Mouse (Mus musculus): ENCODE measurements around the gene Serpina3b.
"Not testable (repeated sequence)": the region's sequence is repeated elsewhere in the genome, so short reads cannot be mapped to it uniquely, and the experiment has no call there.

The Serpina3b gene

GRCm38 (mm10) chr12:104127696-104128095, at the start of gene Serpina3b:
Gene Serpina3b, plus strand, starts transcription at chr12:104127996.
- TF ChIP-seq GATA4 (IDR thresholded peaks at IDR 0.05; ENCODE audit: insufficient replicate concordance, low read length): no peak

GRCm38 (mm10) chr12:104090119-104090518, 37.7 kb upstream of the Serpina3b start:
- TF ChIP-seq GATA4 (IDR thresholded peaks at IDR 0.05; ENCODE audit: insufficient replicate concordance, low read length): no peak

DNA sequence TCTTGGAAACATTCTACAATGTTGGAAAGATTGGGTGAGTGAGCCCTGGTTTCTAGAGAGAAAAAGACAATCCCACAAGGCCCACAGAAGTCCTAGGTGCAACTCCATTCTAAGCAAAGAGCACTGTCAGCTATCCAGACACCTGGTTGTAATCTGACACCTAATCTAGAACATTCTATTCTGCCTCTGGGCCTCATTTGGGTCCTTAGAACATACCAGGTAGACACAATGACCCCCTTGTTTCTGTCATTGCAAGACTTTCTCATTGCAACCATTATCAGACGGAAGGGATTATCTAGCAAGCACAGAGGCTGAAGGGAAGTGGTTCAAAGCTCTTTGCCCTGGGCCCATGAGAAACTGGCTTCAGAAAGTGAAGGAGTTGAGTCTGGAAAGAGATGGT, 36.5 kb upstream of the Serpina3b start:
- TF ChIP-seq GATA4 (IDR thresholded peaks at IDR 0.05; ENCODE audit: insufficient replicate concordance, low read length): no peak

DNA sequence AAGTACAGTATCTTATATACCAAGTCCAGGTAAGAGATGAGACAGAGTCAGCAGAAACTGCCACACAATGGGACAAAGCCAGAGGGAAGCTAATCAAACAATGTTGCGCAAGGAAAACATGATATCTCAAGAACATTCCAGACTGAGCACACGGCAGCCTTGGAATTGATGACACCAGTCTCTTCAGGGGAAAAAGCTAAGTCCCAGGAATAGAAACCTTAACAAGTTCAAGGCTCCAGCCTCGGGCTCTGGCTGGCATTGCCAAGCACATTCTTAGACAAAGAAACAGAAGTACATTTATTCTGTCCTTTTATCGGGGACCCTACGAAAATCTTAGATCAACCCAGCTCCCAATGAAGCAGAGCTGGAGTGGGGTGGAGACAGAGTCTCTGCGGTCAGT, 27.0 kb upstream of the Serpina3b start, which contains the start of gene Serpina5:
Gene Serpina5 (plus strand): TSS at position 346 of the 400 bp plus-strand sequence.
- TF ChIP-seq GATA4 (IDR thresholded peaks at IDR 0.05; ENCODE audit: insufficient replicate concordance, low read length): no peak

DNA sequence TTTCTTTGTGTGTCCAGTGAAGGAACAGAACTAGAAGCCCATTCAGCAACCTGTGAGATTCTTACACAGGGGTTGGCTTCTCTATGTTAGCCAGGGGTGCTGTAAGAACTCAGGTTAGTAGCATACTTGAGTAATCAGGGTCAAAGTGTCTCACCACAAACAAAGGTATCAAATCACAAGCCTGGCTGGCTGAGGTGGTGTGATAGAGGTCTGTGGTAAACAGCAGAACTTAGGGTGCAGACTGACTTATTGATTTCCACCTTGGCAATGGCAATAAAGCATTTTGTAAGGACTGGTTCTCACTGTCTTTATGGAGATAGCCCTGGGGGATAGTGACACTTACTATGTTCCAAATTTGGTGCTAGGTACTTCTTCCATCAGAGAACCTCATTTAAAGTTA, 21.9 kb upstream of the Serpina3b start:
- TF ChIP-seq GATA4 (IDR thresholded peaks at IDR 0.05; ENCODE audit: insufficient replicate concordance, low read length): no peak; the same call in 1 of the 2 replicates

DNA sequence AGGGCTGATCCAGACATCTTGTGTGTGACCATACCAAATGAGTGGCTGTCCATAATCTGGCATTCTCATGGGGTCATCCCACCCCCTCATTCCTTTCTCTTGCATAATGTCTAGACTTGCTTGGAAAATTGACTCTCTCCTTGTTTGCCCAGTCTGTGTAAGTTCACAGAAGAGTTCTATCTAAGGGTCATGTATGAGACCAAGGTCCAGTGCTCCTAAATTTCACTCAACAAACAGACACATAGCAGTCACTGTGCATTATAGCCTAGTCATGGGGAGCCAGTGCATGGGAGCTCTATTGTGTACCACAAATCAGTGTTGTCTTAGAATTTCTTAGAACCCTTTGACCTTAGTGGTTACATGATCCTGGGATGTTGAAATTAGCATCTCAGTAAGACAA, 20.9 kb upstream of the Serpina3b start:
- TF ChIP-seq GATA4 (IDR thresholded peaks at IDR 0.05; ENCODE audit: insufficient replicate concordance, low read length): no peak

- TF ChIP-seq GATA4 (IDR thresholded peaks at IDR 0.05; ENCODE audit: insufficient replicate concordance, low read length): no peak
Measured at GRCm38 (mm10) chr12:104108507-104108906, 19.3 kb upstream of the Serpina3b start.

DNA sequence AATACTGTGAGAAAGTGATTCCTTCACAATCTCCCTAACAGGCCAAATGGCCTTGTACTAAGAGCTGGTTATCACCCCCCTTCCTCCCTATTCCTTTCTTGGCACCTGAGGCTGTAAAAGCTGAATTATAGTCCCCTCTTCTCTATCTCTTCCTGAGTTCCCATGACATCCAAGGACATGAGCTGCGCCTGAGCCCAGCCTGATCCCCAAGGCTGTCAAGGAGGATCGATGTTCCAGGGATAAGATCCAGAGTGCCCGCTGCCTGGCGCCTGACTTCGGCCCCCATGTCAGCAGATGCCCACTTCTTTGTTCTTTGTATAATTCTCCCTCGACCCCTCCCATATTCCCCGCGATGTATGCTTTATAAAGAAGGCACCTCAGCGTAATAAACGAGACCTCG, 15.5 kb upstream of the Serpina3b start, which contains the start of gene Serpina3a:
Gene Serpina3a (plus strand): TSS at position 392 of the 400 bp plus-strand sequence.
- TF ChIP-seq GATA4 (IDR thresholded peaks at IDR 0.05; ENCODE audit: insufficient replicate concordance, low read length): not testable (repeated sequence)

DNA sequence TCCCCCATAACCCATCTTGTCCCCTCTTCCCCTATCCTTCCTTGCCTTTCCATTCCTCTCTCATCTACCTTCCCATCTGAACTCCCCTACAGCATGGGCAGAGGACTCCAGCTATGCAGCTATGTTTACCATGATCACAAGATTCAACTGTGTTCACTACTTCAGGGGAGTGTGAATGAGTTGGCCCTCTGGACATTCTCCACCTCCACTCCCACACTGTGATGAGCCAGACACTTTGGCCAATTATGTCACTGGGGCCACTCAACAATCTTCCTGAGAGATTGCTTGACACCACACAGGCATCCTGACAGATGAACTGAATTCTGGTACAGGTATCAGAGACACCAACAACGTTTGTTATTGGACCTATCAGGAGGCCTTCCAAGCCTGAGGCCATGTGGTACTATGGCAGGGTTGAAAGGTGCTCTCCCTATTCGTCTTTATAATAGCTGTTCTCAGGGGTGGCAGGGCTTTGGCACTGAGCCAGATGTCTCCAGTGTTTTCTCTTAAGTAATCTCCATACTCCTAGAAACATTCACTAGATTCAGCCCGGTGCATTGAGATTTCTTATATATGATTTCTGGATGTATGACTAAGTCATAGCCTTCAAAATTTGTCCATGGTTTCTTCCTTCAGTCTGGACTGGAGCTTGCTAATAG, 12.7 kb upstream of the Serpina3b start:
- no peak for TF ChIP-seq GATA4 (IDR thresholded peaks at IDR 0.05; ENCODE audit: insufficient replicate concordance, low read length)

DNA sequence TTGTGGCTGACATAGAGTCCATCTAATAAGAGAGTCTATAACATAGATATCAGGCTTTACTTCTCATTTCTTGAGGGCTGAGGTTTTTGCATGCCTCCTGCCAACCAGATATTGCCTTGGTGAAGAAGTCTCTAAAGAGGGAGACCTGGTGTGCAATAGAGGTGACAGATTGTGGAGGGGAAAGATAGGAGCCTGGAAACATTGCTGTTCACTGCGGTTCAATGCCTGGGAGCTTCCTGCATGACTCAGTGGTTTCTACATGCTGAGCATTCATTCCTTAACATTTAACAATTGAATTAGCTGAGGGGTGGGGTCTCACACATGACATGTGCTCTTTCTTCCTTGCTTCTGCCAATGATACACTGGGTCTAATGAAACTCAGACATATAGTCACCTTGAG, 4.7 kb upstream of the Serpina3b start:
- no peak for TF ChIP-seq GATA4 (IDR thresholded peaks at IDR 0.05; ENCODE audit: insufficient replicate concordance, low read length)

DNA sequence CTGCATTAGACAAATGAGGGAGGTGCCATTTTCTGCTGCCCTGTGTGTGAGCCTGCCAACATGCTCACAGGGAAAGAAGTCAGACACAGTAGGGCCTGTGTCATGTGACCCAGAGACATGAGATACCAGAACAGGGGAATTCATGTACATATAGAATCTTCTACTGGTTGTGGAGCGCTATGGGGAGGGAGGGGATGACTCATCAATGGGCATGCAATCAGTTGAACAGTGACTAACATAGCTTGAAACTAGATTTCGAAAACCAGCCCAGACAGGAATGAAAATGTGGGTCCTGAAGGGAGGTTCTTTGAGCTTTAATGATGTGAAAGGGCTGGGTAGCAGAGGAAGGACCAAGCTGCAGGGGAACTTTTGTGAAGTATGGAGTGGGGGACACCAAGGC, 3.8 kb upstream of the Serpina3b start:
- no peak for TF ChIP-seq GATA4 (IDR thresholded peaks at IDR 0.05; ENCODE audit: insufficient replicate concordance, low read length)

- TF ChIP-seq GATA4 (IDR thresholded peaks at IDR 0.05; ENCODE audit: insufficient replicate concordance, low read length): no peak
Measured at GRCm38 (mm10) chr12:104125021-104125560, 2.7 kb upstream of the Serpina3b start.

DNA sequence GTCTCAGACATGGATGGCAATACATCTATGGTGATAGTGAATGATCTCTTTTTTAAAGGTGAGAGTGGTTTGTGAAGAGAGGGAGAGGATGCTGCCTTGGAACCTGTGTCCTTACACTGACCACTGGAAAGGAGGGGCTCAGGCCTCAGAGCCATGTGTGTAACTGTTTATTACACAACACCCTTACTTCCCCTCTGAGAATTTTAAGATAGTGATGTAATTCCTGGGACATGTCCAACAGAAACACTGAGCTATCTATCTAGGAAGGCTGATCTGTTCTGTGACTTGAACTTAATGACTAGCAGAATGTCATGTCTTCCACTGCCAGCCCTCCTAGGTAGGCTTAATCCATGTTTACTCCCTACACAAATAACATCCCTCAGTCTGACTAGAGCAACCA, 3.2 kb downstream of the Serpina3b start:
- no peak for TF ChIP-seq GATA4 (IDR thresholded peaks at IDR 0.05; ENCODE audit: insufficient replicate concordance, low read length)

DNA sequence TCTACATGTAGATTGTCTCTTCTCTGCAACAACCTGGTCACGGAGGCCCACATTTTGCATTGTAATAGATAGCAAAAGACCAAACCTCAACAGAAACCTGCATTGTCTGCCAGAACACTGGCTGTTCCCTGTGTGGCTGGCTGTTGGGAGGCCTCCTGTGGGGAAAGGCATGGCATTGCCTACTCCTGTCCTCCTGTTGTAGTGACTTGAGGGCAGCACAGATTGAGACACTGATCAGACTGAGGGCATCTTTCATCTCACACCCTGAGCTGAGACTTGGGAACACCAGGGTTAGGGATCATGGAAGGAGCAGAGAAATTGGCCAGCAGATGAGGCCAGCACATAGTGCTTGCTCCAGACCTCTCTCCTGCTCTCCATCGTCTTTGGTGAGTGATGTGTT, 10.4 kb downstream of the Serpina3b start:
- no peak for TF ChIP-seq GATA4 (IDR thresholded peaks at IDR 0.05; ENCODE audit: insufficient replicate concordance, low read length)

GRCm38 (mm10) chr12:104140543-104141103, 12.8 kb downstream of the Serpina3b start:
- no peak for TF ChIP-seq GATA4 (IDR thresholded peaks at IDR 0.05; ENCODE audit: insufficient replicate concordance, low read length)

DNA sequence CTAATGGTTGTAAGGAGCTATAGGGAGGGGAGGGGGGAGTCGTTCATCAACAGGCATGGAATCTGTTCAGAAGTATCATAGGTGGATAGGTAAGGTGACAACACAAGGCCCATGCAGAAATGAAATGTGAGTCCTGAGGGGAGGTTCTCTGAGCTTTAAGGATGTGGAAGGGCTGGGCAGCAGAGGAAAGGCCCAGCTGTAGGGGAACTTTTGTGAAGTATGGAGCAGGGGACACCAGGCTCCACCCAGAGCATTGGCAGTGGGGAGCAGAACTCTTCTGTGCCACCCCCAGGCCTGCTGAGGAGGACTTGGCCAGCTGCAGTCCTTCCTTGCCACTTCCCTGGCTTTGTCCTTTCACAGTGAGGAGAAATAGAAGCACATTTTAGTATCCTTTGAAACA, 13.7 kb downstream of the Serpina3b start:
- no peak for TF ChIP-seq GATA4 (IDR thresholded peaks at IDR 0.05; ENCODE audit: insufficient replicate concordance, low read length)

Measured in liver, adult (tissue).